Mouse (Mus musculus) liver, adult 2 months (tissue): ENCODE measurements around the gene Fntb.

ENCODE experiments used
- CTCF ChIP-seq: fragments of 200-500 bp; IDR thresholded peaks from 2 replicates; pipeline ENCODE4 v1.5.1; 2011; ENCODE audit warnings: low read depth, low read length, control low read depth
- POLR2A ChIP-seq: fragments of 200-500 bp; IDR thresholded peaks from 2 replicates; pipeline ENCODE4 v1.6.1; 2011; ENCODE audit warnings: low read length, control low read depth; ENCODE audit not compliant: insufficient read depth; ENCODE audit errors: extremely low read depth

DNA sequence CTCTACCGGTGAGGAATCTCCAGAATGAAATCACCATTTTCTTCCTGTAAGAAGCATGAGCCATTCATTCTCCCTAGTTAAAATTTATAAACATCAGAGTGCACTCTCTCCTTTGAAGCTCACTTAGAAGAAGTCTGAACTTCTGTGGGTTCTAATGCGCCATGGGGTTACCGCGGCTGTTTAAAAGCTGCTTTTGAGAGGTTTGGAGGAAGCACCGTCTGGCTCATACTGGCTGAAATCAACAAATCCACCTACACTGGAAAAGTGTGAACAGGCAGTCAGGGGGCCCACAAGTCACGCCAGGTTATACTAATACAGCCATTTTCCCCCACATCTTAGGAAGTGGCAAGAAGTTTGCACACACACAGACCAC is 167.3 kb downstream of the Fntb start:
- TF ChIP-seq CTCF (no peak), POLR2A (no peak)
